Mouse (Mus musculus) urinary bladder, adult 18-20 months (tissue): ENCODE measurements around the gene Nfic.

ENCODE experiments used
- DNase-seq, 2 experiments: peaks; one replicate each; pipeline ENCODE4 v3.0.0; 2022; ENCODE audit warnings: low spot score in 2 of 2, mixed read lengths in 2 of 2

Nfic gene

GRCm38 (mm10) chr10:81430141-81430830, 25.1 kb downstream of the Nfic start:
- DNase-seq = peak; percentile 64 to 72

GRCm38 (mm10) chr10:81429605-81430061, 25.8 kb downstream of the Nfic start:
- peak; percentile 75 to 82 for DNase-seq

- DNase-seq = no peak
Observed at GRCm38 (mm10) chr10:81429092-81429491, 26.3 kb downstream of the Nfic start.

GRCm38 (mm10) chr10:81428507-81428870, 26.9 kb downstream of the Nfic start:
- DNase-seq = no peak

GRCm38 (mm10) chr10:81427804-81428506, 27.5 kb downstream of the Nfic start:
- DNase-seq = no peak

- DNase-seq = no peak
Observed at GRCm38 (mm10) chr10:81427327-81427726, 28.1 kb downstream of the Nfic start.

GRCm38 (mm10) chr10:81426897-81427296, 28.5 kb downstream of the Nfic start:
- DNase-seq = peak in 1 of 2 experiments; percentile 70

GRCm38 (mm10) chr10:81426081-81426671, 29.3 kb downstream of the Nfic start:
- no peak for DNase-seq

GRCm38 (mm10) chr10:81425236-81425850, 30.1 kb downstream of the Nfic start:
- DNase-seq = no peak

- peak in 1 of 2 experiments; percentile 17 for DNase-seq
Observed at GRCm38 (mm10) chr10:81424246-81425051, 31.0 kb downstream of the Nfic start.

- no peak for DNase-seq
Observed at GRCm38 (mm10) chr10:81423476-81424245, 31.8 kb downstream of the Nfic start.

GRCm38 (mm10) chr10:81422661-81423217, 32.7 kb downstream of the Nfic start:
- no peak for DNase-seq

GRCm38 (mm10) chr10:81422191-81422590, 33.2 kb downstream of the Nfic start:
- DNase-seq = no peak

- peak in 1 of 2 experiments; percentile 0 for DNase-seq
Observed at GRCm38 (mm10) chr10:81421797-81422100, 33.7 kb downstream of the Nfic start.

- DNase-seq = peak in 1 of 2 experiments; percentile 3
Observed at GRCm38 (mm10) chr10:81421041-81421796, 34.2 kb downstream of the Nfic start.

- peak in 1 of 2 experiments; percentile 2 for DNase-seq
Observed at GRCm38 (mm10) chr10:81420191-81420767, 35.2 kb downstream of the Nfic start.

- peak in 1 of 2 experiments; percentile 1 for DNase-seq
Observed at GRCm38 (mm10) chr10:81419111-81419928, 36.1 kb downstream of the Nfic start.
